Mouse (Mus musculus): ENCODE results near the gene Lrrc32. TPM values are rescaled to one million over a fixed set of nuclear protein-coding genes. Genes with fewer than 3 reads are reported as not detected.

Lrrc32 gene
- total RNA-seq, 2 experiments from 2014 or later = 1.6 to 2.5 TPM

GRCm38 (mm10) chr7:98543853-98544370 lies 54.8 kb downstream of the Lrrc32 start:
- no peak for DNase-seq (ENCODE audit: low spot score in 2 of 2)

- DNase-seq (ENCODE audit: low spot score in 2 of 2) = no peak
Measured at GRCm38 (mm10) chr7:98544556-98544955, 55.5 kb downstream of the Lrrc32 start.

GRCm38 (mm10) chr7:98548839-98549238 lies 59.8 kb downstream of the Lrrc32 start:
- DNase-seq (ENCODE audit: low spot score in 2 of 2) = no peak

DNA sequence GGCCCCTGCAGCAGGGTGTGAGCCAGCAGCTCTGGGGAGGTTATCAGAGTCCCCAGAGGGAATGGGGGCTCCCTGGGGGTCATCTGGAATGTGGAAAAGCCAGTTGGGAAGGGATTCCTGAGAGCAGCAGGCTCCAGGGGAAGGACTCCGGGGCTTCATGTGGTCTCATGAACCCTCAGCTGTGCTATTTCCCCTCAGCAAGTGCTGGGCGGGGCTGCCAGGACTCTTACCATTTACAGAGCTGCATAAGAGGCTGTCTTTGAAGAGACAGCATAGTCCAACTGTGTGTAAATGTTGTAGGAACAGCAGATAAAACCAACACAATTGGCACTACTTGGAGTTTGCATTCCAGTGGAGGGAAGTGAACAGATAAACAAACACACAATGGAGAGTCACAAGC lies 61.5 kb downstream of the Lrrc32 start:
- DNase-seq (ENCODE audit: low spot score in 2 of 2) = no peak

- DNase-seq (ENCODE audit: low spot score in 2 of 2) = no peak
Measured at GRCm38 (mm10) chr7:98551041-98551440, 62.0 kb downstream of the Lrrc32 start.

Other genes starting within 250 kb of the Lrrc32 start
- gene Acer3, start 168.1 kb upstream of the Lrrc32 start, total RNA-seq (2021) = 10 to 100 TPM; 18.1 to 24.9 TPM
- 1 to 10 TPM; 1.1 to 1.6 TPM for gene Tsku, start 128.0 kb upstream of the Lrrc32 start, total RNA-seq (2021)
- not detected for gene Gucy2d, start 48.9 kb upstream of the Lrrc32 start, total RNA-seq (2021)
- 10 to 100 TPM; 71.0 to 72.1 TPM for gene Emsy, start 167.5 kb downstream of the Lrrc32 start, total RNA-seq (2021)
- gene Thap12, start 213.8 kb downstream of the Lrrc32 start, total RNA-seq (2021) = 10 to 100 TPM; 82.1 to 85.1 TPM

Measured in layer of hippocampus, adult 18-20 months (tissue).